In genomic region chr15:10690219-10690618, GRCm38 (mm10) we compare ENCODE assay signal across 13 mouse cellular contexts. TPM values are rescaled to one million over a fixed set of nuclear protein-coding genes. Genes with fewer than 3 reads are reported as not detected.
DNase-seq lines count a peak whose midpoint lies in the region; ATAC-seq and TF ChIP-seq lines count a peak whose summit lies in the region.
"Had no signal": no experiment of that assay in that cellular context is flagged by ENCODE, and none has a peak within 500 bp of the region (broad histone marks: within the 10 kb centered on the region; RNA-seq: fewer than 3 reads in every experiment).

No protein-coding gene starts in this region.

- 0 out of 2 replicates have a peak, but pooled peaks cover 5% of the 10 kb centered on the region for H3K36me3 ChIP-seq in heart, embryonic 14.5 days (ENCODE audit: control insufficient read depth, insufficient read depth, low read length)
- peaks cover 5% of the 10 kb centered on the region; the same call in 1 of the 2 replicates for H3K36me3 ChIP-seq in ES-E14 (ENCODE audit: control insufficient read depth, insufficient read depth, low read length, poor library complexity, severe bottlenecking)
- H3K36me3 ChIP-seq in lung, embryonic 14.5 days (ENCODE audit: insufficient read depth), result peaks cover 17% of the 10 kb centered on the region
- H3K36me3 ChIP-seq in midbrain, embryonic 11.5 days (ENCODE audit: control insufficient read depth, insufficient read depth, low read length), result peaks cover 3% of the 10 kb centered on the region; the same call in 1 of the 2 replicates
- H3K36me3 ChIP-seq in hindbrain, embryonic 12.5 days, result peaks cover 25% of the 10 kb centered on the region; the same call in 1 of the 2 replicates
- H3K36me3 ChIP-seq: G1E had no signal

- in situ Hi-C loops in ES-E14 (cut with MboI; ENCODE audit: low sequenced_read_pairs in 2 of 2, unreplicated experiment in 2 of 2), result no loop called here

- no peak overlapping the region for H3K4me3 ChIP-seq in heart, embryonic 14.5 days (ENCODE audit: control insufficient read depth in 1 of 2, insufficient read depth in 1 of 2, low read depth in 1 of 2, low read length in 2 of 2)
- no peak overlapping the region; a peak in 1 of 4 replicates for H3K4me3 ChIP-seq in ES-E14 (ENCODE audit: insufficient read depth in 1 of 2, low read depth in 1 of 2, low read length in 2 of 2, poor library complexity in 1 of 2, severe bottlenecking in 1 of 2)
- H3K4me3 ChIP-seq in lung, embryonic 14.5 days (ENCODE audit: low read depth, low read length), result no peak overlapping the region
- H3K4me3 ChIP-seq in midbrain, embryonic 11.5 days (ENCODE audit: low read depth, low read length), result no peak overlapping the region
- no peak overlapping the region for H3K4me3 ChIP-seq in hindbrain, embryonic 12.5 days
- H3K4me3 ChIP-seq: hindbrain, embryonic 10.5 days; left cerebral cortex, adult 2 months had no signal

- H3K9me3 ChIP-seq in heart, embryonic 14.5 days (ENCODE audit: control insufficient read depth, low read length), result no peaks in the 10 kb centered on the region
- no peaks in the 10 kb centered on the region for H3K9me3 ChIP-seq in ES-E14 (ENCODE audit: control insufficient read depth, insufficient read depth, low read depth, low read length)
- no peaks in the 10 kb centered on the region for H3K9me3 ChIP-seq in lung, embryonic 14.5 days (ENCODE audit: low read depth, low read length)
- no peaks in the 10 kb centered on the region for H3K9me3 ChIP-seq in midbrain, embryonic 11.5 days (ENCODE audit: control insufficient read depth, low read length)
- no peaks in the 10 kb centered on the region for H3K9me3 ChIP-seq in hindbrain, embryonic 12.5 days (replicated peaks)
- H3K9me3 ChIP-seq: G1E; hindbrain, embryonic 10.5 days had no signal

- H3K27ac ChIP-seq in heart, embryonic 14.5 days (replicated peaks in 1 of 2; ENCODE audit: control insufficient read depth in 1 of 2, insufficient read depth in 1 of 2, low read depth in 2 of 2, low read length in 2 of 2), result peak overlapping the region; percentile 12 to 47; a peak in 2 of 4 replicates
- no peak overlapping the region for H3K27ac ChIP-seq in ES-E14 (ENCODE audit: insufficient read depth, low read depth, low read length, poor library complexity, severe bottlenecking)
- H3K27ac ChIP-seq in lung, embryonic 14.5 days (ENCODE audit: low read depth), result peak overlapping the region; percentile 33; the same call in 1 of the 2 replicates
- H3K27ac ChIP-seq in midbrain, embryonic 11.5 days (ENCODE audit: low read depth, low read length), result no peak overlapping the region
- H3K27ac ChIP-seq in hindbrain, embryonic 12.5 days, result no peak overlapping the region
- H3K27ac ChIP-seq: hindbrain, embryonic 10.5 days; left cerebral cortex, adult 2 months had no signal

- intact Hi-C loops in heart, postnatal 36 days (cut with DNase I), result no loop called here

- no peak for DNase-seq in heart, postnatal 36 days
- DNase-seq in ES-E14 (ENCODE audit: low read depth, low spot score), result no peak
- peak; percentile 89 for DNase-seq in fat pad, adult 2 months (ENCODE audit: extremely low read depth, low read depth, low spot score)
- peak; percentile 74 for DNase-seq in lung, embryonic 14.5 days
- DNase-seq in midbrain, embryonic 11.5 days (ENCODE audit: low spot score, missing footprints), result no peak
- no peak for DNase-seq in layer of hippocampus, adult 11-12 months (ENCODE audit: low spot score)
- DNase-seq: retina, postnatal 1 day; thymus, postnatal 4 days had no signal

- no peaks in the 10 kb centered on the region for H3K27me3 ChIP-seq in heart, embryonic 14.5 days (ENCODE audit: control insufficient read depth, insufficient read depth, low read length)
- H3K27me3 ChIP-seq in lung, embryonic 14.5 days (ENCODE audit: insufficient read depth, low read length), result no peaks in the 10 kb centered on the region
- H3K27me3 ChIP-seq in midbrain, embryonic 11.5 days (ENCODE audit: control insufficient read depth, insufficient read depth, low read length), result no peaks in the 10 kb centered on the region
- no peaks in the 10 kb centered on the region for H3K27me3 ChIP-seq in hindbrain, embryonic 12.5 days

- TF ChIP-seq CTCF in lung, embryonic 14.5 days (IDR thresholded peaks at IDR 0.05; ENCODE audit: low read depth), result no peak

- H3K4me2 ChIP-seq in heart, embryonic 14.5 days (ENCODE audit: low read length), result peak overlapping the region; percentile 25
- 0 out of 2 replicates have a peak overlapping the region, but pooled peaks have one; percentile 16 for H3K4me2 ChIP-seq in lung, embryonic 14.5 days
- H3K4me2 ChIP-seq in midbrain, embryonic 11.5 days, result no peak overlapping the region
- no peak overlapping the region for H3K4me2 ChIP-seq in hindbrain, embryonic 12.5 days (replicated peaks)

- WGBS in heart, embryonic 14.5 days, result 37% methylated on average over 13 of the region's 13 CpGs
- WGBS in lung, embryonic 14.5 days, result 48% methylated on average over 13 of the region's 13 CpGs
- 89% methylated on average over 13 of the region's 13 CpGs for WGBS in midbrain, embryonic 11.5 days
- 81% methylated on average over 13 of the region's 13 CpGs for WGBS in hindbrain, embryonic 12.5 days

- H3K9ac ChIP-seq in heart, embryonic 14.5 days (ENCODE audit: low read length), result no peak overlapping the region
- peak overlapping the region; percentile 1; the same call in 1 of the 2 replicates for H3K9ac ChIP-seq in ES-E14 (ENCODE audit: insufficient read depth, low read depth, low read length, poor library complexity, severe bottlenecking)
- H3K9ac ChIP-seq in lung, embryonic 14.5 days, result no peak overlapping the region
- no peak overlapping the region for H3K9ac ChIP-seq in midbrain, embryonic 11.5 days (ENCODE audit: low read length)
- no peak overlapping the region for H3K9ac ChIP-seq in hindbrain, embryonic 12.5 days

- ATAC-seq in heart, embryonic 14.5 days (ENCODE audit: insufficient number of reproducible peaks, insufficient read depth, low FRiP score, low read depth), result no peak
- peak; percentile 76 for ATAC-seq in lung, embryonic 14.5 days (ENCODE audit: insufficient read depth)
- no peak for ATAC-seq in midbrain, embryonic 11.5 days (ENCODE audit: low FRiP score)
- ATAC-seq in hindbrain, embryonic 12.5 days (ENCODE audit: low FRiP score), result no peak

- H3K4me1 ChIP-seq in heart, embryonic 14.5 days (ENCODE audit: control insufficient read depth in 2 of 2, insufficient read depth in 2 of 2, low read length in 2 of 2), result peaks cover 10 to 35% of the 10 kb centered on the region in 2 experiments
- H3K4me1 ChIP-seq in ES-E14 (ENCODE audit: control insufficient read depth in 2 of 2, insufficient read depth in 2 of 2, low read length in 2 of 2, poor library complexity in 1 of 2), result peaks cover 29 to 32% of the 10 kb centered on the region in 2 experiments
- peaks cover 3% of the 10 kb centered on the region; the same call in 1 of the 2 replicates for H3K4me1 ChIP-seq in lung, embryonic 14.5 days (ENCODE audit: insufficient read depth)
- H3K4me1 ChIP-seq in midbrain, embryonic 11.5 days (ENCODE audit: control insufficient read depth, insufficient read depth, low read length), result no peaks in the 10 kb centered on the region
- H3K4me1 ChIP-seq in hindbrain, embryonic 12.5 days, result peaks cover 14% of the 10 kb centered on the region; the same call in 1 of the 2 replicates

TF ChIP-seq in ES-E14, 5 proteins besides CTCF, POLR2A, EP300 and RAD21:
- TF ChIP-seq MAFK (IDR thresholded peaks at IDR 0.05; ENCODE audit: insufficient read depth, low read depth, low read length), result no peak
- TF ChIP-seq CHD2 (IDR thresholded peaks at IDR 0.05; ENCODE audit: low read depth, low read length), result no peak

RNA-seq across cellular contexts. Expression of gene Rai14, which starts 24.2 kb away (rescaled TPM):
- polyA plus RNA-seq in heart, embryonic 14.5 days (2014; fragmentation: Nextera tagmentation; extraction: Ambion mirVana), result 12.9 and 14.9 TPM in 2 replicates
- total RNA-seq in heart, postnatal 36 days (2021), result 1 to 10 TPM; 3.0 to 4.6 TPM
- total RNA-seq in ES-E14 (2012; rRNA removed), result 34.2 and 35.0 TPM in 2 replicates
- polyA plus RNA-seq in lung, embryonic 14.5 days (2014; fragmentation: Nextera tagmentation; extraction: Ambion mirVana), result 73.1 and 74.7 TPM in 2 replicates
- 74.7 and 80.6 TPM in 2 replicates for polyA plus RNA-seq in midbrain, embryonic 11.5 days (2014; fragmentation: Nextera tagmentation; extraction: Ambion mirVana)
- 64.9 and 70.5 TPM in 2 replicates for polyA plus RNA-seq in hindbrain, embryonic 12.5 days (2016; fragmentation: Nextera tagmentation; extraction: Ambion mirVana)
- polyA plus RNA-seq: G1E had no signal

Comparison
In these comparisons a context has a peak if more than half of its experiments do, and no peak if none do; other contexts are left out.
1. H3K27ac ChIP-seq: peak in heart, embryonic 14.5 days (2 of 2) and lung, embryonic 14.5 days (single experiment); none in ES-E14 (single experiment), midbrain, embryonic 11.5 days (single experiment) and hindbrain, embryonic 12.5 days (single experiment).
2. H3K4me2 ChIP-seq: peak in heart, embryonic 14.5 days (single experiment) and lung, embryonic 14.5 days (single experiment); none in midbrain, embryonic 11.5 days (single experiment) and hindbrain, embryonic 12.5 days (single experiment).
3. DNase-seq: peak in fat pad, adult 2 months (single experiment) and lung, embryonic 14.5 days (single experiment); none in heart, postnatal 36 days (0 of 2), ES-E14 (single experiment), midbrain, embryonic 11.5 days (single experiment) and layer of hippocampus, adult 11-12 months (single experiment).